ENCODE assay signal across 10 mouse cellular contexts in genomic region chr1:132893311-132894077, GRCm38 (mm10). TPM values are rescaled to one million over a fixed set of nuclear protein-coding genes. Genes with fewer than 3 reads are reported as not detected.
DNase-seq lines count a peak whose midpoint lies in the region; ATAC-seq lines count a peak whose summit lies in the region.
"Had no signal": no experiment of that assay in that cellular context is flagged by ENCODE, and none has a peak within 500 bp of the region (broad histone marks: within the 10 kb centered on the region; RNA-seq: fewer than 3 reads in every experiment).

No protein-coding gene starts in this region.

- H3K4me1 ChIP-seq in limb, embryonic 15.5 days, result peaks cover 16% of the 10 kb centered on the region
- peaks cover 25% of the 10 kb centered on the region for H3K4me1 ChIP-seq in limb, embryonic 10.5 days
- peaks cover 9 to 10% of the 10 kb centered on the region in 2 experiments for H3K4me1 ChIP-seq in heart, embryonic 14.5 days (ENCODE audit: control insufficient read depth in 2 of 2, insufficient read depth in 2 of 2, low read length in 2 of 2)
- peaks cover 9% of the 10 kb centered on the region for H3K4me1 ChIP-seq in hindbrain, embryonic 16.5 days (ENCODE audit: control insufficient read depth, insufficient read depth, low read depth, low read length)
- H3K4me1 ChIP-seq: intestine, embryonic 15.5 days had no signal

- H3K36me3 ChIP-seq in limb, embryonic 15.5 days, result no peaks in the 10 kb centered on the region
- H3K36me3 ChIP-seq in limb, embryonic 10.5 days, result no peaks in the 10 kb centered on the region
- H3K36me3 ChIP-seq in heart, embryonic 14.5 days (ENCODE audit: control insufficient read depth, insufficient read depth, low read length), result no peaks in the 10 kb centered on the region
- peaks cover 7% of the 10 kb centered on the region for H3K36me3 ChIP-seq in hindbrain, embryonic 16.5 days (ENCODE audit: control insufficient read depth, insufficient read depth, low read length)
- H3K36me3 ChIP-seq: intestine, embryonic 15.5 days had no signal

- no peak overlapping the region for H3K4me3 ChIP-seq in limb, embryonic 15.5 days
- no peak overlapping the region for H3K4me3 ChIP-seq in limb, embryonic 10.5 days
- H3K4me3 ChIP-seq in heart, embryonic 14.5 days (ENCODE audit: control insufficient read depth in 1 of 2, insufficient read depth in 1 of 2, low read depth in 1 of 2, low read length in 2 of 2), result no peak overlapping the region
- no peak overlapping the region for H3K4me3 ChIP-seq in hindbrain, embryonic 16.5 days (ENCODE audit: low read length)
- H3K4me3 ChIP-seq: intestine, embryonic 15.5 days had no signal

- 53% methylated on average over 17 of the region's 17 CpGs for WGBS in limb, embryonic 15.5 days
- WGBS in limb, embryonic 10.5 days, result 55% methylated on average over 17 of the region's 17 CpGs
- 43% methylated on average over 17 of the region's 17 CpGs for WGBS in heart, embryonic 14.5 days
- WGBS in hindbrain, embryonic 16.5 days, result 76% methylated on average over 17 of the region's 17 CpGs

- H3K9me3 ChIP-seq in limb, embryonic 15.5 days, result no peaks in the 10 kb centered on the region
- H3K9me3 ChIP-seq in limb, embryonic 10.5 days (replicated peaks), result no peaks in the 10 kb centered on the region
- no peaks in the 10 kb centered on the region for H3K9me3 ChIP-seq in heart, embryonic 14.5 days (ENCODE audit: control insufficient read depth, low read length)
- no peaks in the 10 kb centered on the region for H3K9me3 ChIP-seq in hindbrain, embryonic 16.5 days (ENCODE audit: control insufficient read depth, low read length)
- H3K9me3 ChIP-seq: intestine, embryonic 15.5 days had no signal

- no peak overlapping the region for H3K4me2 ChIP-seq in limb, embryonic 15.5 days
- H3K4me2 ChIP-seq in heart, embryonic 14.5 days (ENCODE audit: low read length), result no peak overlapping the region
- H3K4me2 ChIP-seq in hindbrain, embryonic 16.5 days (ENCODE audit: low read length), result no peak overlapping the region
- H3K4me2 ChIP-seq: intestine, embryonic 15.5 days had no signal

- ATAC-seq in limb, embryonic 15.5 days (ENCODE audit: insufficient number of reproducible peaks, low FRiP score, low TSS enrichment, low read depth), result 0 out of 2 replicates have a peak, but pooled peaks have one; percentile 32
- peak; percentile 60; the same call in 1 of the 2 replicates for ATAC-seq in heart, embryonic 14.5 days (ENCODE audit: insufficient number of reproducible peaks, insufficient read depth, low FRiP score, low read depth)
- ATAC-seq in hindbrain, embryonic 16.5 days, result no peak
- ATAC-seq: intestine, embryonic 15.5 days had no signal

- H3K27ac ChIP-seq in limb, embryonic 15.5 days, result no peak overlapping the region
- no peak overlapping the region for H3K27ac ChIP-seq in limb, embryonic 10.5 days
- no peak overlapping the region for H3K27ac ChIP-seq in heart, embryonic 14.5 days (replicated peaks in 1 of 2; ENCODE audit: control insufficient read depth in 1 of 2, insufficient read depth in 1 of 2, low read depth in 2 of 2, low read length in 2 of 2)
- no peak overlapping the region for H3K27ac ChIP-seq in hindbrain, embryonic 16.5 days (ENCODE audit: low read depth, low read length)
- H3K27ac ChIP-seq: intestine, embryonic 15.5 days; liver, embryonic 14.5 days had no signal

- peak; percentile 42 to 47 for DNase-seq in cerebellum, adult 18-20 months
- no peak for DNase-seq in cerebellum, postnatal 4 days (ENCODE audit: low spot score in 2 of 2)
- no peak for DNase-seq in limb, embryonic 10.5 days (ENCODE audit: low spot score)
- DNase-seq in right cerebral cortex, adult 2 months (ENCODE audit: low spot score in 2 of 2), result peak; percentile 79 to 80
- DNase-seq in spleen, postnatal 4 days (ENCODE audit: low spot score in 2 of 2), result no peak

- no peaks in the 10 kb centered on the region; the same call in 1 of the 2 replicates for H3K27me3 ChIP-seq in limb, embryonic 15.5 days
- H3K27me3 ChIP-seq in limb, embryonic 10.5 days (ENCODE audit: low read depth, poor library complexity, severe bottlenecking), result peaks cover 36% of the 10 kb centered on the region
- no peaks in the 10 kb centered on the region for H3K27me3 ChIP-seq in heart, embryonic 14.5 days (ENCODE audit: control insufficient read depth, insufficient read depth, low read length)
- H3K27me3 ChIP-seq in hindbrain, embryonic 16.5 days (replicated peaks; ENCODE audit: control insufficient read depth, insufficient read depth, low read length), result no peaks in the 10 kb centered on the region
- H3K27me3 ChIP-seq: intestine, embryonic 15.5 days had no signal

- H3K9ac ChIP-seq in limb, embryonic 15.5 days, result no peak overlapping the region
- no peak overlapping the region for H3K9ac ChIP-seq in heart, embryonic 14.5 days (ENCODE audit: low read length)
- no peak overlapping the region for H3K9ac ChIP-seq in hindbrain, embryonic 16.5 days (ENCODE audit: low read depth, low read length)
- H3K9ac ChIP-seq: intestine, embryonic 15.5 days; liver, embryonic 14.5 days had no signal

RNA-seq across cellular contexts. Expression of gene Lrrn2, which starts 13.4 kb away (rescaled TPM):
- 6.1 and 6.3 TPM in 2 replicates for polyA plus RNA-seq in limb, embryonic 15.5 days (2015; fragmentation: Nextera tagmentation; extraction: Ambion mirVana)
- 1.3 and 2.4 TPM in 2 replicates for polyA plus RNA-seq in limb, embryonic 10.5 days (2016; fragmentation: Nextera tagmentation; extraction: Ambion mirVana)
- polyA plus RNA-seq in heart, embryonic 14.5 days (2014; fragmentation: Nextera tagmentation; extraction: Ambion mirVana), result 11.4 and 12.0 TPM in 2 replicates
- polyA plus RNA-seq in hindbrain, embryonic 16.5 days (2015; fragmentation: Nextera tagmentation; extraction: Ambion mirVana), result 56.5 and 57.7 TPM in 2 replicates

Comparison
In these comparisons a context has a peak if more than half of its experiments do, and no peak if none do; other contexts are left out.
1. DNase-seq: peak in cerebellum, adult 18-20 months (2 of 2) and right cerebral cortex, adult 2 months (2 of 2); none in cerebellum, postnatal 4 days (0 of 2), limb, embryonic 10.5 days (single experiment) and spleen, postnatal 4 days (0 of 2).